Mouse (Mus musculus): ENCODE data around the gene Nat8f6. TPM values are rescaled to one million over a fixed set of nuclear protein-coding genes. Genes with fewer than 3 reads are reported as not detected.
"Not testable (repeated sequence)": the region's sequence is repeated elsewhere in the genome, so short reads cannot be mapped to it uniquely, and the experiment has no call there.

Nat8f6 gene
- polyA plus RNA-seq, 1 experiment from 2014 or later = not detected

DNA sequence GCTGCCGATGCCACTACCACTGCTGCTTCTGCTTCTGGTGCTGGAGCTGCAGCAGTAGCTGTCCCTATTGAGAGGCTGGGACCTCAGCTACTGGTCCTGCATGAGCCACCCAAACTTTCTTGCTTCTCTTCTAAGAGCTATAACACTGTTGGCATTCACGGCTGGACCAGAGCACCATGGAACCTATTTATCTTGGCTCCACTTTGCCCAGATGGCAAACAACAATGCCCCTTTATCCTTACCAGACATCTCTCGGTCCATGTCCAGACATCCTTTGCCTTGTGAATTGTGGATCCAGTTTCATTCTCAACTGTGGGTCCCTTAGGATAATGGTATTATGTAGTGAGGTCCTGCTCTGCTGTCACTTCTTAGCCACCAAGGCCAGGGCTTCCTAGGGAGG is 40.5 kb upstream of the Nat8f6 start:
- Histone ChIP-seq H3K4me1 (ENCODE audit: control insufficient read depth, insufficient read depth, low read length) (no peaks in the 10 kb centered on the region), H3K27ac (ENCODE audit: low read length) (no peak overlapping the region), H3K36me3 (ENCODE audit: control insufficient read depth, insufficient read depth, low read length) (no peaks in the 10 kb centered on the region), H3K9ac (ENCODE audit: low read depth, low read length) (no peak overlapping the region), H3K4me3 (ENCODE audit: low read depth, low read length) (no peak overlapping the region), H3K27me3 (ENCODE audit: control insufficient read depth, insufficient read depth, low read depth, low read length) (no peaks in the 10 kb centered on the region), H3K4me2 (ENCODE audit: low read length) (no peak overlapping the region), H3K9me3 (replicated peaks; ENCODE audit: control insufficient read depth, low read length, poor library complexity, severe bottlenecking) (no peaks in the 10 kb centered on the region)
- WGBS = 90% methylated on average over 3 of the region's 3 CpGs
- ATAC-seq = no peak

DNA sequence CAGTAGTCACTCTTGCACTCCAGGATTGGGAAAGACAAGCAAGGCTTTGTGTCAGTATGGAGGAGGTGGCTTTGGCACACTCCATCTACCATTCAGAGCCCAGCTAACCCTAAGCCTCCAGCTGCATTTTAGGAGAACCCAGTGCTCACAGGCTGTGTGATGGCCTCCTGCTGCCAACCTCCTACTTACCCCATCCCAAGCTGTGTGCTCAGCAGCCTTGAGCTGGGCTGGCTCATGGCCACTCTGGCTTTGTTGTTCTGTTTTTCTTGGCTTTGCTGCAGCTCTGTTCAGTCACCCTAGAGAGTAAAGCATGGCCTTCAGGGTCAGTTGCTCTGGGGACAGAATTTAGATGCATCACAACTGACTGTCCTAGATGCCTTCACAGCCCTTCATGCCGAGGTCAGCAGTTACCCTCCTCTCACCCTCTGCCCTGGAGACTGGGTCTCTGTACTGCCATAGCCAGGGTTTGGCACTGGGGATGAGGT is 35.5 kb upstream of the Nat8f6 start:
- no peaks in the 10 kb centered on the region for H3K27me3 ChIP-seq (ENCODE audit: control insufficient read depth, insufficient read depth, low read depth, low read length)
- no peaks in the 10 kb centered on the region for H3K36me3 ChIP-seq (ENCODE audit: control insufficient read depth, insufficient read depth, low read length)
- H3K4me1 ChIP-seq (ENCODE audit: control insufficient read depth, insufficient read depth, low read length) = no peaks in the 10 kb centered on the region
- no peak overlapping the region for H3K27ac ChIP-seq (ENCODE audit: low read length)
- H3K9me3 ChIP-seq (replicated peaks; ENCODE audit: control insufficient read depth, low read length, poor library complexity, severe bottlenecking) = no peaks in the 10 kb centered on the region
- H3K9ac ChIP-seq (ENCODE audit: low read depth, low read length) = no peak overlapping the region
- ATAC-seq = peak; percentile 91
- no peak overlapping the region for H3K4me3 ChIP-seq (ENCODE audit: low read depth, low read length)
- whole genome bisulfite sequencing = 67% methylated on average over 1 of the region's 1 CpGs
- no peak overlapping the region for H3K4me2 ChIP-seq (ENCODE audit: low read length)

DNA sequence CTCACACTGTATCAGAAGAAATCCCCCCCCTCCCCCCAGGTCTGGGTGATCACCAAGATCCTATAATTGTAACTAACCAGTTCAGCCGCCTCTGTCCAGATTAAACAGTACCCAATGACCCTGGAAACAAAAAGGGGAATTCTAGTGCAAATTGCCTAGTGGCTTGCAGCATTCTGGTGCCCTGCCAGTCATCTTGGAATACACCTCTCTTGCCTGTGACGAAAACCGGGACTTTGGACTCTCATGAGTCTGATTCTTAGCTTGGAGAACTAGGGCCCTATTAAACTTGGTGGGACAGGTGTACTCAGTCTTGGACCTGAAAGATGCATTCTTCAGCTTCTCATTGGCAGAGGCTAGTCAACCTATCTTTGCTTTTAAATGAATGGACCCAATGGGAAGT is 32.7 kb upstream of the Nat8f6 start:
- Histone ChIP-seq H3K9me3 (replicated peaks; ENCODE audit: control insufficient read depth, low read length, poor library complexity, severe bottlenecking) (no peaks in the 10 kb centered on the region), H3K4me2 (ENCODE audit: low read length) (no peak overlapping the region), H3K27me3 (ENCODE audit: control insufficient read depth, insufficient read depth, low read depth, low read length) (no peaks in the 10 kb centered on the region), H3K9ac (ENCODE audit: low read depth, low read length) (no peak overlapping the region), H3K4me1 (ENCODE audit: control insufficient read depth, insufficient read depth, low read length) (no peaks in the 10 kb centered on the region), H3K36me3 (ENCODE audit: control insufficient read depth, insufficient read depth, low read length) (no peaks in the 10 kb centered on the region), H3K27ac (ENCODE audit: low read length) (no peak overlapping the region), H3K4me3 (ENCODE audit: low read depth, low read length) (no peak overlapping the region)
- ATAC-seq = no peak
- WGBS = 65% methylated on average over 3 of the region's 3 CpGs

DNA sequence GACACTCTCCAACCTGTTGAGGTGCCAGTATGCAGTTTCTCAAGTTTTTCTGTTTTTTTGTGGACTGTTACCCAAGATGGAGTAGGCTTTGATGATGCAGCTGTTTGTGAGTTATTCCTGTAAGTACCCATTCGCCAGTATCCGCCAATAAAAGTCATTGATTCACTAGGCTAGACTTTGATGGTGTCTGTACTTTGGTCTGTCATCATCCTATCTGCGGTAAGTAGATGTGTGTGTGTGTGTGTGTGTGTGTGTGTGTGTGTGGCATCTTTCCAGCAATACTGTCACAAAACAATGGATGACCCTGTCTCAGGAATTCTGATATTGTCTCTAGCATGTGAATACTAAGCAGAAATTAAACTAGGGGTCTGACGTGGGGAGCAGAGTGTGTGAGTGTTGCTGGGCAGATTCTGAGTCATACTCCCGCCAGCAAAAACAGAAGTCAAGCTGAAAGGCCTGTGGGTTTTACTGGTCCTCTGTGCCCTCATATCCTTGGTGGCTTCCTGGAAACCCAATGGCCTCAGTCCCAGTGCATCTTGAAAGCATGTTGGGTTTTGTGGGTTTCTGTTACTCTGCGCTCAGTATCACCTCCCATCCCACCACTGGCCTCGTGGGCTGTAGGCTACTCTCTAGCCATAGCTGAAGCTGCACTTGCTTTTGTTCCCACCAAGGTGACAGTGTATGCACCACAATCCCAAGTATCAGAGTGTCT is 30.5 kb upstream of the Nat8f6 start:
- no peaks in the 10 kb centered on the region for H3K4me1 ChIP-seq (ENCODE audit: control insufficient read depth, insufficient read depth, low read length)
- no peaks in the 10 kb centered on the region for H3K36me3 ChIP-seq (ENCODE audit: control insufficient read depth, insufficient read depth, low read length)
- WGBS = 90% methylated on average over 7 of the region's 7 CpGs
- H3K4me2 ChIP-seq (ENCODE audit: low read length) = no peak overlapping the region
- no peaks in the 10 kb centered on the region for H3K27me3 ChIP-seq (ENCODE audit: control insufficient read depth, insufficient read depth, low read depth, low read length)
- H3K4me3 ChIP-seq (ENCODE audit: low read depth, low read length) = no peak overlapping the region
- H3K9me3 ChIP-seq (replicated peaks; ENCODE audit: control insufficient read depth, low read length, poor library complexity, severe bottlenecking) = no peaks in the 10 kb centered on the region
- ATAC-seq = no peak
- H3K9ac ChIP-seq (ENCODE audit: low read depth, low read length) = no peak overlapping the region
- H3K27ac ChIP-seq (ENCODE audit: low read length) = no peak overlapping the region

DNA sequence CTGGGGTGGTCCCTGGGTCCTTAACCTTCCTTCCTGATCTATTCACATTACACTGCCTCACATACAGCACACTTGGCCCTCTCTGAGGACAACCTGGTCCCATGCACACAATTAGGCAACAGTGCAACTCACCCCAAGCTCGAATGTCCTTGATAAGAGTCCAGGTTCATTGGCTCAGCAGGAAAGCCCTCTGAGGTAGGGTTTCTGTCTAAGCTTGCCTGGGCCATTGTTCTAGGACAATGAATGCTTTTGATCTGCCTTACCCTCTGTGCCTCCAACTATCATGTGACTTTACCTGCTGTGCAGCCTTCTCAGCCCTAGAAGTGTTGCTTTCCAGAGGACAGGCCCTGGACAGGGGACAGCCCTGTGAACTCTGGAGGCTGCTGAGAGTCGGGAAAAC is 28.5 kb upstream of the Nat8f6 start:
- H3K9ac ChIP-seq (ENCODE audit: low read depth, low read length) = no peak overlapping the region
- H3K36me3 ChIP-seq (ENCODE audit: control insufficient read depth, insufficient read depth, low read length) = no peaks in the 10 kb centered on the region
- H3K27me3 ChIP-seq (ENCODE audit: control insufficient read depth, insufficient read depth, low read depth, low read length) = no peaks in the 10 kb centered on the region
- no peak overlapping the region for H3K27ac ChIP-seq (ENCODE audit: low read length)
- no peaks in the 10 kb centered on the region for H3K9me3 ChIP-seq (replicated peaks; ENCODE audit: control insufficient read depth, low read length, poor library complexity, severe bottlenecking)
- no peak for ATAC-seq
- H3K4me1 ChIP-seq (ENCODE audit: control insufficient read depth, insufficient read depth, low read length) = no peaks in the 10 kb centered on the region
- WGBS = 11% methylated on average over 2 of the region's 2 CpGs
- no peak overlapping the region for H3K4me2 ChIP-seq (ENCODE audit: low read length)
- H3K4me3 ChIP-seq (ENCODE audit: low read depth, low read length) = no peak overlapping the region

DNA sequence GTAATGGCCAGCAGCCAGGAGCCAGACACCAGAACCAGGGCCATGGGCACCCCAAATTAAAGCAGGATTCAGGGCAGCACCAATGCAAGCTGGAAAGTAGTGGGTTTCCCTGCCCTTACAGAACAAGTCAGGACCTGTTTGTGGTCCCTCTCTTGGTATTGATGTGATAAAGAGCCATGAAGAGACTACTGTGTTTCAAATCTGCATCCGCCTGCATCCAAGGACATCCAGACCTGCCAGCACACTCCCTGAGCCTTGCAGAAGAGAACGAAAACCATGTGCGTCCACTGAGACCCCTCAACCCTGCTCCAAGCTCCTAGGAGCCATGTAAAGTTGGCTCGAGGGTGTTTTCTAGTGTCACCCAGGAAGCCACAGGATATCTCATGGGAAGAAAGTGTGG is 27.4 kb upstream of the Nat8f6 start:
- Histone ChIP-seq H3K27me3 (ENCODE audit: control insufficient read depth, insufficient read depth, low read depth, low read length) (no peaks in the 10 kb centered on the region), H3K27ac (ENCODE audit: low read length) (no peak overlapping the region), H3K9me3 (replicated peaks; ENCODE audit: control insufficient read depth, low read length, poor library complexity, severe bottlenecking) (no peaks in the 10 kb centered on the region), H3K9ac (ENCODE audit: low read depth, low read length) (no peak overlapping the region), H3K4me2 (ENCODE audit: low read length) (no peak overlapping the region), H3K4me3 (ENCODE audit: low read depth, low read length) (no peak overlapping the region), H3K36me3 (ENCODE audit: control insufficient read depth, insufficient read depth, low read length) (no peaks in the 10 kb centered on the region), H3K4me1 (ENCODE audit: control insufficient read depth, insufficient read depth, low read length) (no peaks in the 10 kb centered on the region)
- WGBS = 91% methylated on average over 4 of the region's 4 CpGs
- no peak for ATAC-seq

DNA sequence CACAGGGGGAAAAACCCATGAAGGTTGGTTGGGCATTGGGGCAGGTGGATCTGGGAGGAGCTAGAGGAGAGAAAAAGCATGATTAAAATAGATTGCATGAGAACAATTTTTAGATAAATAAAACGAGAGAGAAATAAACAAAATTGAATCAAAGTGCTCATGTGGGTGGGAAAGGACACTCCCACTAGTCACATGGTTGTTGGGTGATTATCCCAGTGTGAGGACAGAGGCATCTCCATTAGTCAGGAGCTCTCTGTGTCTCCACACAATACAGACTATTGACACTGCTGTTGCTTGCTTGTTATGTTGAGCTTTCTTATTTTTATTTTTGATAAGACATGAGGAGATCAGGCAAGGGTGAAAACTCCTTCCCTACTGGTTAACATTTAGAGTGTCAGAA is 26.2 kb upstream of the Nat8f6 start:
- Histone ChIP-seq H3K4me1 (ENCODE audit: control insufficient read depth, insufficient read depth, low read length) (no peaks in the 10 kb centered on the region), H3K9me3 (replicated peaks; ENCODE audit: control insufficient read depth, low read length, poor library complexity, severe bottlenecking) (no peaks in the 10 kb centered on the region), H3K4me2 (ENCODE audit: low read length) (no peak overlapping the region), H3K36me3 (ENCODE audit: control insufficient read depth, insufficient read depth, low read length) (no peaks in the 10 kb centered on the region), H3K27me3 (ENCODE audit: control insufficient read depth, insufficient read depth, low read depth, low read length) (no peaks in the 10 kb centered on the region), H3K9ac (ENCODE audit: low read depth, low read length) (no peak overlapping the region), H3K4me3 (ENCODE audit: low read depth, low read length) (no peak overlapping the region), H3K27ac (ENCODE audit: low read length) (no peak overlapping the region)
- no peak for ATAC-seq
- 50% methylated on average over 1 of the region's 1 CpGs for WGBS

DNA sequence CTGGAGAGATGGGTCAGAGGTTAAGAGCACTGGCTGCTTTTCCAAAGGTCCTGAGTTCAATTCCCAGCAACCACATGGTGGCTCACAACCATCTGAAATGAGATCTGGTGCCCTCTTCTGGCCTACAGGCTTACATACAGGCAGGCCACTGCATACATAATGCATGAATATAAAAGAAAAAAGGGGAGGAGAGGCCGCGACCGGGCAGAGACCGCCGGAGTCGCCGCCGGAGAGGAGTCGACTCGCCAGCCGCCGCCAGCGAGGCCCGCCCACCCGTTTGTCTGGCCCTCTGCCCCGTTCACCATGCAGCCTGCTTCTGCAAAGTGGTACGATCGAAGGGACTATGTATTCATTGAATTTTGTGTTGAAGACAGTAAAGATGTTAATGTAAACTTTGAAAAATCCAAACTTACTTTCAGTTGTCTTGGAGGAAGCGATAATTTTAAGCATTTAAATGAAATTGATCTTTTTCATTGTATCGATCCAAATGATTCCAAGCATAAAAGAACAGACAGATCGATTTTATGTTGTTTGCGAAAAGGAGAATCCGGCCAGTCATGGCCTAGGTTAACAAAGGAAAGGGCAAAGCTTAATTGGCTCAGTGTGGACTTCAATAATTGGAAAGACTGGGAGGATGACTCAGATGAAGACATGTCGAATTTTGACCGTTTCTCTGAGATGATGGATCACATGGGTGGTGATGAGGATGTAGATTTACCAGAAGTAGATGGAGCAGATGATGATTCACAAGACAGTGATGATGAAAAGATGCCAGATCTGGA is 23.1 kb upstream of the Nat8f6 start:
- not testable (repeated sequence) for H3K4me3 ChIP-seq (ENCODE audit: low read depth, low read length); H3K9me3 ChIP-seq (replicated peaks; ENCODE audit: control insufficient read depth, low read length, poor library complexity, severe bottlenecking); H3K4me1 ChIP-seq (ENCODE audit: control insufficient read depth, insufficient read depth, low read length); H3K4me2 ChIP-seq (ENCODE audit: low read length); H3K27ac ChIP-seq (ENCODE audit: low read length); H3K36me3 ChIP-seq (ENCODE audit: control insufficient read depth, insufficient read depth, low read length); H3K9ac ChIP-seq (ENCODE audit: low read depth, low read length); ATAC-seq; H3K27me3 ChIP-seq (ENCODE audit: control insufficient read depth, insufficient read depth, low read depth, low read length)
- WGBS = 58% methylated on average over 25 of the region's 25 CpGs

DNA sequence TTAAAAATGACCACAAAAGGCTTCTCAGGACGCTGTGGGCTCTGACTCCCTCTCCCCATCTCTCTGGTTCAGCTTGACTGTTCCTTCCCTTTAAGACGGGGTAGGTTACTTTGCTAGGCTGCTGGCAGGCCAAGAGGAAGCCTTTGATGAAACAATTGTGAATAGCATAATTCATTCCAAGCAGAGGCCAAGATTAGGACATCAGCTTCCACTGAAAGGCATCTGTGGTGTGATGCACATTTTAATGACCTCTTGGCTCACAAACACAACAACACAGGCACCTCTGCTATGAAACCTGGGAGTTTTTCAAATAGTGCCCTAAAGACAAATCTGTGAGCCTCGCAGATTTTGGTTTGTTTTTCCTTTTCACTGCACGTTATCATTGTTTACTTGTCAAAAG is 19.2 kb upstream of the Nat8f6 start:
- no peak for ATAC-seq
- H3K36me3 ChIP-seq (ENCODE audit: control insufficient read depth, insufficient read depth, low read length) = no peaks in the 10 kb centered on the region
- H3K4me2 ChIP-seq (ENCODE audit: low read length) = no peak overlapping the region
- no peak overlapping the region for H3K4me3 ChIP-seq (ENCODE audit: low read depth, low read length)
- no peak overlapping the region for H3K27ac ChIP-seq (ENCODE audit: low read length)
- no peak overlapping the region for H3K9ac ChIP-seq (ENCODE audit: low read depth, low read length)
- H3K27me3 ChIP-seq (ENCODE audit: control insufficient read depth, insufficient read depth, low read depth, low read length) = no peaks in the 10 kb centered on the region
- WGBS = 22% methylated on average over 4 of the region's 4 CpGs
- H3K9me3 ChIP-seq (replicated peaks; ENCODE audit: control insufficient read depth, low read length, poor library complexity, severe bottlenecking) = no peaks in the 10 kb centered on the region
- no peaks in the 10 kb centered on the region for H3K4me1 ChIP-seq (ENCODE audit: control insufficient read depth, insufficient read depth, low read length)

Data from midbrain, embryonic 16.5 days (tissue).